ENCODE assay signal across 16 mouse cellular contexts in the genomic region with DNA sequence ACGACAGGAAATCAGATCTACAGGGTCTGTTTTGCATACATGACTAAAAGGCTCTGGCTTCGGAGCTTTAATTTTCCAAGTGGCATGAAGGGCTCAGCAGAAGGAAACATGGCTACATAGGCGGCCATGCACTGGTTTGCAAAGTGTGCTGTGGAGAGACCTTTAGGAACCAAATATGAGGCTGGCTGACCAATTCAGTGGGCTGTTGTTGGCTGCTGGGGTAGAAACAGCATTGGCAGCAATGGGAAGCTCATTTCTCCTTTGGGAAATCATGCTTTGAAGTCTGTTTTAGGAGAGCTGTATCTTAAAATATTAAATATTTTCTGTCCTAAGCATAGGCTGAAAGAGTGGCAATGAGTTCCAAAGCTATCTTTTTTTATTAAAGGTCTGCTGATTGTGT.
"Had no signal": no experiment of that assay in that cellular context is flagged by ENCODE, and none has a peak within 500 bp of the region (broad histone marks: within the 10 kb centered on the region; RNA-seq: fewer than 3 reads in every experiment).

No protein-coding gene starts in this region.

- H3K36me3 ChIP-seq: liver, embryonic 13.5 days; midbrain, embryonic 15.5 days; neural tube, embryonic 13.5 days had no signal

- H3K27ac ChIP-seq: kidney, postnatal 0 days; liver, embryonic 13.5 days; midbrain, embryonic 15.5 days; neural tube, embryonic 13.5 days had no signal

- H3K9me3 ChIP-seq: liver, embryonic 13.5 days; midbrain, embryonic 15.5 days; neural tube, embryonic 13.5 days had no signal

- H3K4me3 ChIP-seq: liver, embryonic 13.5 days; midbrain, embryonic 15.5 days; myocyte; neural tube, embryonic 13.5 days had no signal

- H3K27me3 ChIP-seq: liver, embryonic 13.5 days; midbrain, embryonic 15.5 days; neural tube, embryonic 13.5 days had no signal

- H3K4me1 ChIP-seq: liver, embryonic 13.5 days had no signal

- ATAC-seq: midbrain, embryonic 15.5 days had no signal

- DNase-seq: kidney, adult 2 months; kidney, postnatal 25 days; liver, embryonic 13.5 days; lung, adult 2 months; lung, postnatal 14 days; lung, postnatal 4 days; retina, postnatal 1 day; right cerebral cortex, postnatal 25 days; spleen, adult 18-20 months; thymus, adult 18-20 months; thymus, postnatal 36 days had no signal

- H3K4me2 ChIP-seq: liver, embryonic 13.5 days; midbrain, embryonic 11.5 days; midbrain, embryonic 15.5 days; neural tube, embryonic 13.5 days had no signal

- H3K9ac ChIP-seq: liver, embryonic 13.5 days; midbrain, embryonic 15.5 days; neural tube, embryonic 13.5 days had no signal
